In genomic region chr8:4207016-4207350, GRCm38 (mm10) we compare ENCODE assay signal across 11 mouse cellular contexts. TPM values are rescaled to one million over a fixed set of nuclear protein-coding genes. Genes with fewer than 3 reads are reported as not detected.
A peak's percentile ranks its signal among the peaks of the same experiment; 100 is the strongest.
DNase-seq lines count a peak whose midpoint lies in the region; ATAC-seq lines count a peak whose summit lies in the region.
"Had no signal": no experiment of that assay in that cellular context is flagged by ENCODE, and none has a peak within 500 bp of the region (broad histone marks: within the 10 kb centered on the region; RNA-seq: fewer than 3 reads in every experiment).

No protein-coding gene starts in this region.

- DNase-seq in kidney, postnatal 36 days = no peak
- no peak for DNase-seq in MN1 (ENCODE audit: low spot score)
- no peak for DNase-seq in layer of hippocampus, postnatal 14 days (ENCODE audit: low spot score in 2 of 2)
- DNase-seq: left cerebral cortex, postnatal 4 days had no signal

- peaks cover 18% of the 10 kb centered on the region for H3K4me1 ChIP-seq in forebrain, embryonic 12.5 days
- H3K4me1 ChIP-seq in forebrain, embryonic 16.5 days (replicated peaks; ENCODE audit: control insufficient read depth, insufficient read depth, low read length) = peaks cover 15% of the 10 kb centered on the region
- H3K4me1 ChIP-seq in kidney, embryonic 16.5 days (ENCODE audit: insufficient read depth, low read length) = peaks cover 11% of the 10 kb centered on the region; the same call in 1 of the 2 replicates
- H3K4me1 ChIP-seq in neural tube, embryonic 14.5 days (ENCODE audit: control insufficient read depth, insufficient read depth, low read length) = 0 out of 2 replicates have a peak, but pooled peaks cover 5% of the 10 kb centered on the region
- peaks cover 47% of the 10 kb centered on the region for H3K4me1 ChIP-seq in neural tube, embryonic 15.5 days

- WGBS in forebrain, embryonic 12.5 days = 55% methylated on average over 2 of the region's 2 CpGs
- 47% methylated on average over 2 of the region's 2 CpGs for WGBS in forebrain, embryonic 16.5 days
- 54% methylated on average over 2 of the region's 2 CpGs for WGBS in kidney, embryonic 16.5 days
- WGBS in neural tube, embryonic 14.5 days = 55% methylated on average over 2 of the region's 2 CpGs
- 73% methylated on average over 2 of the region's 2 CpGs for WGBS in neural tube, embryonic 15.5 days

- H3K9me3 ChIP-seq in forebrain, embryonic 12.5 days = no peaks in the 10 kb centered on the region
- 0 out of 2 replicates have a peak, but pooled peaks cover 3% of the 10 kb centered on the region for H3K9me3 ChIP-seq in forebrain, embryonic 16.5 days (ENCODE audit: control insufficient read depth, low read length)
- H3K9me3 ChIP-seq in kidney, embryonic 16.5 days (ENCODE audit: low read length) = peaks cover 6% of the 10 kb centered on the region; the same call in 1 of the 2 replicates
- no peaks in the 10 kb centered on the region for H3K9me3 ChIP-seq in neural tube, embryonic 14.5 days (ENCODE audit: control insufficient read depth, low read length)
- H3K9me3 ChIP-seq in neural tube, embryonic 15.5 days (replicated peaks) = 0 out of 2 replicates have a peak, but pooled peaks cover 3% of the 10 kb centered on the region
- H3K9me3 ChIP-seq: G1E had no signal

- H3K27me3 ChIP-seq in forebrain, embryonic 12.5 days = peaks cover 45% of the 10 kb centered on the region
- peaks cover 4% of the 10 kb centered on the region; the same call in 1 of the 2 replicates for H3K27me3 ChIP-seq in forebrain, embryonic 16.5 days (replicated peaks; ENCODE audit: control insufficient read depth, insufficient read depth, low read length)
- peaks cover 14% of the 10 kb centered on the region for H3K27me3 ChIP-seq in kidney, embryonic 16.5 days (ENCODE audit: insufficient read depth, low read length)
- H3K27me3 ChIP-seq in neural tube, embryonic 14.5 days (ENCODE audit: control insufficient read depth, insufficient read depth, low read length) = no peaks in the 10 kb centered on the region; the same call in 1 of the 2 replicates
- peaks cover 24% of the 10 kb centered on the region for H3K27me3 ChIP-seq in neural tube, embryonic 15.5 days (replicated peaks)

- no peak overlapping the region for H3K4me2 ChIP-seq in forebrain, embryonic 12.5 days
- H3K4me2 ChIP-seq in forebrain, embryonic 16.5 days (ENCODE audit: low read length) = no peak overlapping the region
- H3K4me2 ChIP-seq in kidney, embryonic 16.5 days (replicated peaks; ENCODE audit: low read depth, low read length) = no peak overlapping the region
- no peak overlapping the region for H3K4me2 ChIP-seq in neural tube, embryonic 14.5 days (ENCODE audit: low read depth, low read length)
- no peak overlapping the region for H3K4me2 ChIP-seq in neural tube, embryonic 15.5 days

- H3K9ac ChIP-seq in forebrain, embryonic 12.5 days = 0 out of 2 replicates have a peak overlapping the region, but pooled peaks have one; percentile 7
- no peak overlapping the region for H3K9ac ChIP-seq in forebrain, embryonic 16.5 days (replicated peaks; ENCODE audit: low read depth, low read length)
- peak overlapping the region; percentile 23; the same call in 1 of the 2 replicates for H3K9ac ChIP-seq in kidney, embryonic 16.5 days (replicated peaks; ENCODE audit: low read length)
- no peak overlapping the region for H3K9ac ChIP-seq in neural tube, embryonic 14.5 days (replicated peaks; ENCODE audit: low read depth, low read length)
- H3K9ac ChIP-seq in neural tube, embryonic 15.5 days (replicated peaks) = no peak overlapping the region

- H3K36me3 ChIP-seq in forebrain, embryonic 12.5 days (replicated peaks) = peaks cover 55% of the 10 kb centered on the region
- H3K36me3 ChIP-seq in forebrain, embryonic 16.5 days (ENCODE audit: control insufficient read depth, insufficient read depth) = peaks cover 27% of the 10 kb centered on the region
- peaks cover 14% of the 10 kb centered on the region; the same call in 1 of the 2 replicates for H3K36me3 ChIP-seq in kidney, embryonic 16.5 days (ENCODE audit: insufficient read depth, low read length)
- H3K36me3 ChIP-seq in neural tube, embryonic 14.5 days (ENCODE audit: control insufficient read depth, insufficient read depth, low read length) = peaks cover 49% of the 10 kb centered on the region; the same call in 1 of the 2 replicates
- H3K36me3 ChIP-seq in neural tube, embryonic 15.5 days = peaks cover 66% of the 10 kb centered on the region

- no peak overlapping the region for H3K4me3 ChIP-seq in forebrain, embryonic 12.5 days (replicated peaks)
- no peak overlapping the region for H3K4me3 ChIP-seq in forebrain, embryonic 16.5 days (replicated peaks; ENCODE audit: low read length)
- no peak overlapping the region for H3K4me3 ChIP-seq in kidney, embryonic 16.5 days (ENCODE audit: low read length)
- no peak overlapping the region for H3K4me3 ChIP-seq in neural tube, embryonic 14.5 days (ENCODE audit: low read depth, low read length)
- no peak overlapping the region for H3K4me3 ChIP-seq in neural tube, embryonic 15.5 days (replicated peaks)

- no peak overlapping the region for H3K27ac ChIP-seq in forebrain, embryonic 12.5 days
- H3K27ac ChIP-seq in forebrain, embryonic 16.5 days (ENCODE audit: low read length) = no peak overlapping the region
- no peak overlapping the region for H3K27ac ChIP-seq in kidney, embryonic 16.5 days (ENCODE audit: low read length)
- H3K27ac ChIP-seq in neural tube, embryonic 14.5 days (ENCODE audit: low read depth, low read length) = no peak overlapping the region
- no peak overlapping the region for H3K27ac ChIP-seq in neural tube, embryonic 15.5 days (replicated peaks)

- ATAC-seq in forebrain, embryonic 12.5 days (ENCODE audit: low FRiP score) = no peak
- no peak for ATAC-seq in forebrain, embryonic 16.5 days
- ATAC-seq in kidney, embryonic 16.5 days (ENCODE audit: low FRiP score, low TSS enrichment) = no peak
- ATAC-seq in neural tube, embryonic 14.5 days (ENCODE audit: low read depth) = 0 out of 2 replicates have a peak, but pooled peaks have one; percentile 0
- ATAC-seq in neural tube, embryonic 15.5 days (ENCODE audit: low FRiP score) = no peak

RNA-seq across cellular contexts. Expression of gene Prr36, which starts 10.3 kb away (rescaled TPM):
- 39.9 and 45.0 TPM in 2 replicates for polyA plus RNA-seq in forebrain, embryonic 12.5 days (2016; fragmentation: Nextera tagmentation; extraction: Ambion mirVana)
- 47.7 and 49.0 TPM in 2 replicates for polyA plus RNA-seq in forebrain, embryonic 16.5 days (2015; fragmentation: Nextera tagmentation; extraction: Ambion mirVana)
- 4.7 TPM in 2 replicates for polyA plus RNA-seq in kidney, embryonic 16.5 days (2015; fragmentation: Nextera tagmentation; extraction: Ambion mirVana)
- polyA plus RNA-seq in neural tube, embryonic 14.5 days (2014; fragmentation: Nextera tagmentation; extraction: Ambion mirVana) = 48.5 and 53.3 TPM in 2 replicates
- polyA plus RNA-seq in neural tube, embryonic 15.5 days (2015; fragmentation: Nextera tagmentation; extraction: Ambion mirVana) = 36.2 and 37.5 TPM in 2 replicates
- 10 to 100 TPM; 44.3 to 50.3 TPM for total RNA-seq in layer of hippocampus, postnatal 14 days (2021)
- total RNA-seq: monocyte, adult 5-6 weeks had no signal

RNA-seq across cellular contexts. Expression of gene Lrrc8e, which starts 19.6 kb away (rescaled TPM):
- polyA plus RNA-seq in forebrain, embryonic 12.5 days (2016; fragmentation: Nextera tagmentation; extraction: Ambion mirVana) = 0.13 TPM in 2 replicates
- 0.05 TPM in 1 of 2 replicates, not detected in the other for polyA plus RNA-seq in forebrain, embryonic 16.5 days (2015; fragmentation: Nextera tagmentation; extraction: Ambion mirVana)
- 1.4 and 1.6 TPM in 2 replicates for polyA plus RNA-seq in kidney, embryonic 16.5 days (2015; fragmentation: Nextera tagmentation; extraction: Ambion mirVana)
- 0.07 TPM in 1 of 2 replicates, not detected in the other for polyA plus RNA-seq in neural tube, embryonic 14.5 days (2014; fragmentation: Nextera tagmentation; extraction: Ambion mirVana)
- polyA plus RNA-seq in neural tube, embryonic 15.5 days (2015; fragmentation: Nextera tagmentation; extraction: Ambion mirVana) = 0.57 TPM in 1 of 2 replicates, not detected in the other
- total RNA-seq in layer of hippocampus, postnatal 14 days (2021) = under 1 TPM in 1 of 2 experiments, not detected in 1; 0.07 TPM
- total RNA-seq: left cerebral cortex, postnatal 4 days; monocyte, adult 5-6 weeks had no signal

RNA-seq across cellular contexts. Expression of gene Map2k7, which starts 31.6 kb away (rescaled TPM):
- 36.8 TPM in 2 replicates for polyA plus RNA-seq in forebrain, embryonic 12.5 days (2016; fragmentation: Nextera tagmentation; extraction: Ambion mirVana)
- polyA plus RNA-seq in forebrain, embryonic 16.5 days (2015; fragmentation: Nextera tagmentation; extraction: Ambion mirVana) = 24.3 and 28.9 TPM in 2 replicates
- polyA plus RNA-seq in kidney, embryonic 16.5 days (2015; fragmentation: Nextera tagmentation; extraction: Ambion mirVana) = 30.6 and 33.6 TPM in 2 replicates
- 17.4 and 22.1 TPM in 2 replicates for polyA plus RNA-seq in neural tube, embryonic 14.5 days (2014; fragmentation: Nextera tagmentation; extraction: Ambion mirVana)
- 26.9 and 30.6 TPM in 2 replicates for polyA plus RNA-seq in neural tube, embryonic 15.5 days (2015; fragmentation: Nextera tagmentation; extraction: Ambion mirVana)
- 10 to 100 TPM; 81.2 to 84.5 TPM for total RNA-seq in layer of hippocampus, postnatal 14 days (2021)

RNA-seq across cellular contexts. Expression of gene Gm49320, which starts 31.7 kb away (rescaled TPM):
- polyA plus RNA-seq in forebrain, embryonic 12.5 days (2016; fragmentation: Nextera tagmentation; extraction: Ambion mirVana) = 1.3 and 1.8 TPM in 2 replicates
- 0.98 and 1.3 TPM in 2 replicates for polyA plus RNA-seq in forebrain, embryonic 16.5 days (2015; fragmentation: Nextera tagmentation; extraction: Ambion mirVana)
- polyA plus RNA-seq in kidney, embryonic 16.5 days (2015; fragmentation: Nextera tagmentation; extraction: Ambion mirVana) = 1.2 and 1.3 TPM in 2 replicates
- 0.89 and 1.3 TPM in 2 replicates for polyA plus RNA-seq in neural tube, embryonic 14.5 days (2014; fragmentation: Nextera tagmentation; extraction: Ambion mirVana)
- 1.1 and 1.3 TPM in 2 replicates for polyA plus RNA-seq in neural tube, embryonic 15.5 days (2015; fragmentation: Nextera tagmentation; extraction: Ambion mirVana)
- under 1 TPM in 1 of 2 experiments, not detected in 1; 0.14 TPM for total RNA-seq in layer of hippocampus, postnatal 14 days (2021)
- total RNA-seq: monocyte, adult 5-6 weeks had no signal

RNA-seq across cellular contexts. Expression of gene Evi5l, which starts 40.6 kb away (rescaled TPM):
- polyA plus RNA-seq in forebrain, embryonic 12.5 days (2016; fragmentation: Nextera tagmentation; extraction: Ambion mirVana) = 46.9 and 55.5 TPM in 2 replicates
- 97.4 and 117 TPM in 2 replicates for polyA plus RNA-seq in forebrain, embryonic 16.5 days (2015; fragmentation: Nextera tagmentation; extraction: Ambion mirVana)
- 27.6 and 30.3 TPM in 2 replicates for polyA plus RNA-seq in kidney, embryonic 16.5 days (2015; fragmentation: Nextera tagmentation; extraction: Ambion mirVana)
- polyA plus RNA-seq in neural tube, embryonic 14.5 days (2014; fragmentation: Nextera tagmentation; extraction: Ambion mirVana) = 86.7 and 96.4 TPM in 2 replicates
- polyA plus RNA-seq in neural tube, embryonic 15.5 days (2015; fragmentation: Nextera tagmentation; extraction: Ambion mirVana) = 90.0 and 107 TPM in 2 replicates
- 100 to 1,000 TPM; 110 to 121 TPM for total RNA-seq in layer of hippocampus, postnatal 14 days (2021)

Comparison
In these comparisons a context has a peak if more than half of its experiments do, and no peak if none do; other contexts are left out.
1. H3K9ac ChIP-seq: peak in forebrain, embryonic 12.5 days (single experiment) and kidney, embryonic 16.5 days (single experiment); none in forebrain, embryonic 16.5 days (single experiment), neural tube, embryonic 14.5 days (single experiment) and neural tube, embryonic 15.5 days (single experiment).